Mouse (Mus musculus) hindbrain, embryonic 13.5 days (tissue): Measurements from ENCODE around the gene Vmn1r127. TPM values are rescaled to one million over a fixed set of nuclear protein-coding genes. Genes with fewer than 3 reads are reported as not detected.
"Not testable (repeated sequence)": the region's sequence is repeated elsewhere in the genome, so short reads cannot be mapped to it uniquely, and the experiment has no call there.

Experiments
- ATAC-seq: fragments of 200-750 bp; cut with Nextera tagmentation; 2 replicates; pipeline ENCODE4 v1.8.0; 2017; ENCODE audit warnings: moderate TSS enrichment; ENCODE audit not compliant: low FRiP score
- H3K27ac ChIP-seq: fragments of 300-500 bp; sonication (generic); 2 replicates; pipeline ENCODE4 v1.5.1; 2015; ENCODE audit warnings: inconsistent platforms, mild to moderate bottlenecking, moderate library complexity
- H3K27me3 ChIP-seq: fragments of 300-500 bp; sonication (generic); 2 replicates; pipeline ENCODE4 v1.6.1; 2015; ENCODE audit warnings: mild to moderate bottlenecking, inconsistent platforms
- H3K36me3 ChIP-seq: fragments of 300-500 bp; sonication (generic); 2 replicates; pipeline ENCODE4 v1.6.1; 2015; ENCODE audit warnings: mild to moderate bottlenecking, inconsistent platforms
- H3K4me1 ChIP-seq: fragments of 300-500 bp; sonication (generic); replicated peaks from 2 replicates; pipeline ENCODE4 v1.6.1; 2015; ENCODE audit warnings: inconsistent platforms
- H3K4me2 ChIP-seq: fragments of 300-500 bp; sonication (generic); 2 replicates; pipeline ENCODE4 v1.6.1; 2015; ENCODE audit warnings: inconsistent platforms, mild to moderate bottlenecking, moderate library complexity
- H3K4me3 ChIP-seq: fragments of 300-500 bp; sonication (generic); 2 replicates; pipeline ENCODE4 v1.5.1; 2015; ENCODE audit warnings: mild to moderate bottlenecking, inconsistent platforms
- H3K9ac ChIP-seq: fragments of 300-500 bp; sonication (generic); 2 replicates; pipeline ENCODE4 v1.6.1; 2015; ENCODE audit warnings: mild to moderate bottlenecking, inconsistent platforms
- H3K9me3 ChIP-seq: fragments of 300-500 bp; sonication (generic); 2 replicates; pipeline ENCODE4 v1.6.1; 2016; ENCODE audit warnings: inconsistent platforms
- WGBS: fragments of 180-500 bp; shearing (Covaris S2); methylation state at CpG from one replicate; pipeline ENCODE4 v1.1.7; 2015; 5-methylcytosine and 5-hydroxymethylcytosine counted together
- polyA plus RNA-seq: library from polyadenylated mRNA; unstranded; fragments of >200 nt; fragmentation: Nextera tagmentation; extraction: Ambion mirVana; gene quantifications from 2 replicates; pipeline ENCODE4 v1.2.1, GENCODE M21; 2015

Vmn1r127 gene
- polyA plus RNA-seq, result not detected in 2 replicates

DNA sequence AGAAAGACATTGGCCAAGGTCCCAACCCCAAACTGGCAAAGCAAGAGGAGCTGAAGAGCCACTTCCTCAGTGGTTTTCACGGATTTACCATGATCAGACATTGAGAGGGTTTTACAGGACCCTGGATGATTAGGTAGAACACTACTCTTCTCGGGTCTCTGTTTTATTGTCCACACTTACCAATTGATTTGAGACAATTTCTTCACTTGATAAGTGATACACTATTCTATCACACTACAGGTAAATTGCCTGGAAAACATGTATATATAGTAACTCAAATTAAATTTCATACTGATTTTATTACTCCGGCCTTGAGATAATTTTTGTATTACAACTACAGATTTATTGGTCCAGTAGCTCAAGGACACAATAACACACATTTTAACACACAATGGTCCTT is at the start of gene Vmn1r127:
Gene Vmn1r127 (minus strand): TSS at position 101 of the 400 bp plus-strand sequence.
- no CpG with 5 or more reads among the region's 3 CpGs for WGBS
- not testable (repeated sequence) for H3K9ac ChIP-seq, H3K36me3 ChIP-seq, H3K27me3 ChIP-seq, H3K9me3 ChIP-seq, H3K4me1 ChIP-seq, ATAC-seq, H3K4me3 ChIP-seq, H3K27ac ChIP-seq, H3K4me2 ChIP-seq

DNA sequence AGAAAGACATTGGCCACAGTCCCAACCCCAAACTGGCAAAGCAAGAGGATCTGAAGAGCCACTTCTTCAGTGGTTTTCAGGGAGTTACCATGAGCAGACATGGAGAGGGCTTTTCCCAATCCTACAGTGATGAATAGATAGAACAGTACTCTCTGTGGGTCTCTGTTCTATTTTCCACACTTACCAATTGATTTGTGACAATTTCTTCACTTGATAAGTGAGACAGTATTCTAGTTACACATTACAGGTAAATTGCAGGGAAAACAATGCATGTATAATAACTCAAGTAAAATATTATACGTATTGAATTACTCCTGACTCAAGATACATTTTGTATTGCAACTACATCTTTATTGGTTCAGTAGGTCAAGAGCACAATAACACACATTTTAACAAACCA is 41.5 kb upstream of the Vmn1r127 start, which contains the start of gene Vmn1r129:
Gene Vmn1r129 (minus strand): TSS at position 101 of the 400 bp plus-strand sequence.
- WGBS, result no CpG with 5 or more reads among the region's 1 CpGs
- ATAC-seq, H3K4me2 ChIP-seq: not testable (repeated sequence)

GRCm38 (mm10) chr7:21349073-21349472 is 29.4 kb upstream of the Vmn1r127 start, which contains the start of gene Vmn1r128:
TSS of gene Vmn1r128 (plus strand) at chr7:21349373.
- H3K9ac ChIP-seq, ATAC-seq: not testable (repeated sequence)
- WGBS, result 84% methylated on average over 1 of the region's 1 CpGs

More for the DNA sequence above, 41.5 kb upstream of the Vmn1r127 start, which contains the start of gene Vmn1r129:
- not testable (repeated sequence) for H3K9ac ChIP-seq, H3K4me1 ChIP-seq, H3K27ac ChIP-seq, H3K36me3 ChIP-seq, H3K9me3 ChIP-seq, H3K4me3 ChIP-seq, H3K27me3 ChIP-seq

GRCm38 (mm10) chr7:21301367-21301766 is 18.3 kb downstream of the Vmn1r127 start, which contains the start of gene Vmn1r126:
TSS of gene Vmn1r126 (minus strand) at chr7:21301467.
- not testable (repeated sequence) for H3K4me1 ChIP-seq, H3K4me3 ChIP-seq
- WGBS, result no CpG with 5 or more reads among the region's 5 CpGs

More at GRCm38 (mm10) chr7:21349073-21349472, 29.4 kb upstream of the Vmn1r127 start, which contains the start of gene Vmn1r128:
- H3K4me1 ChIP-seq, H3K4me3 ChIP-seq, H3K4me2 ChIP-seq, H3K9me3 ChIP-seq, H3K27ac ChIP-seq, H3K36me3 ChIP-seq, H3K27me3 ChIP-seq: not testable (repeated sequence)

GRCm38 (mm10) chr7:21271879-21272278 is 47.8 kb downstream of the Vmn1r127 start, which contains the start of gene Vmn1r125:
TSS of gene Vmn1r125 (plus strand) at chr7:21272179.
- ATAC-seq, H3K4me3 ChIP-seq, H3K4me2 ChIP-seq, H3K4me1 ChIP-seq, H3K9ac ChIP-seq, H3K27ac ChIP-seq, H3K36me3 ChIP-seq, H3K27me3 ChIP-seq, H3K9me3 ChIP-seq: not testable (repeated sequence)
- 69% methylated on average over 3 of the region's 3 CpGs for WGBS

More at GRCm38 (mm10) chr7:21301367-21301766, 18.3 kb downstream of the Vmn1r127 start, which contains the start of gene Vmn1r126:
- H3K36me3 ChIP-seq, H3K27me3 ChIP-seq, H3K9ac ChIP-seq, ATAC-seq, H3K4me2 ChIP-seq, H3K9me3 ChIP-seq, H3K27ac ChIP-seq: not testable (repeated sequence)

Other genes with a start within 250 kb of the Vmn1r127 start
- gene Vmn1r121, start 221.3 kb downstream of the Vmn1r127 start, polyA plus RNA-seq, result not detected in 2 replicates
- gene Vmn1r122, start 185.7 kb downstream of the Vmn1r127 start, polyA plus RNA-seq, result not detected in 2 replicates
- gene Vmn1r123, start 157.7 kb downstream of the Vmn1r127 start, polyA plus RNA-seq, result not detected in 2 replicates
- not detected in 2 replicates for gene Gm5157, start 129.4 kb downstream of the Vmn1r127 start, polyA plus RNA-seq
- gene Vmn1r124, start 59.2 kb downstream of the Vmn1r127 start, polyA plus RNA-seq, result not detected in 2 replicates
- gene Vmn1r125, start 47.7 kb downstream of the Vmn1r127 start, polyA plus RNA-seq, result not detected in 2 replicates
- gene Vmn1r126, start 18.4 kb downstream of the Vmn1r127 start, polyA plus RNA-seq, result not detected in 2 replicates
- not detected in 2 replicates for gene Vmn1r128, start 29.5 kb upstream of the Vmn1r127 start, polyA plus RNA-seq
- not detected in 2 replicates for gene Vmn1r129, start 41.4 kb upstream of the Vmn1r127 start, polyA plus RNA-seq
- gene Gm6882, start 112.9 kb upstream of the Vmn1r127 start, polyA plus RNA-seq, result not detected in 2 replicates
- not detected in 2 replicates for gene Vmn1r130, start 191.9 kb upstream of the Vmn1r127 start, polyA plus RNA-seq
- gene Vmn1r131, start 226.2 kb upstream of the Vmn1r127 start, polyA plus RNA-seq, result not detected in 2 replicates